Mouse (Mus musculus) cerebellum, adult (tissue): Measurements from ENCODE around the gene Mccc1.

ENCODE experiments used
- ATAC-seq: cut with Nextera tagmentation; 2 replicates; pipeline ENCODE4 v1.9.2; 2017; ENCODE audit warnings: mild to moderate bottlenecking, moderate library complexity, mixed read lengths; ENCODE audit not compliant: insufficient number of reproducible peaks, low FRiP score, low TSS enrichment

Mccc1 gene

GRCm38 (mm10) chr3:35967366-35967921 is 33.0 kb downstream of the Mccc1 start:
- no peak; the same call in 1 of the 2 replicates for ATAC-seq

- ATAC-seq = no peak
Observed at GRCm38 (mm10) chr3:35966493-35966892, 34.0 kb downstream of the Mccc1 start.

GRCm38 (mm10) chr3:35964928-35965327 is 35.5 kb downstream of the Mccc1 start:
- no peak for ATAC-seq

- no peak for ATAC-seq
Observed at GRCm38 (mm10) chr3:35963921-35964320, 36.6 kb downstream of the Mccc1 start.

GRCm38 (mm10) chr3:35963401-35963800 is 37.1 kb downstream of the Mccc1 start:
- no peak for ATAC-seq

DNA sequence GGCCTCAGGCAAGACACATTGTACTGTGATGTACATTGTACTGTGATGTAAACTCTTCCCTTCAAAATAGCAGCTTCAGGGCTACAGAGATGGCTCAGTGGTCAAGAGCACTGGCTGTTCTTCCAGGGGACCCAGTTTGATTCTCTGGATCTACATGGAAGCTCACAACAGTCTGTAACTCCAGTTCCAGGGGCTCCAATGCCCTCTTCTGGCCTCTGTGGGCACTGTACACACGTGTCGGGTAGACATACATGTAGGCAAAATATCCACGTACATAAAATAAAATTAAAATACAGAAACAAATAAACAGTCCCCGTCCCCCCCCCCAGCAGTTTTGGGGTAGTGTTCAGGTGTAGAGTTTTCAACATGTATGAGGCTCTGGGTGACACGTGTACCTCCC is 37.5 kb downstream of the Mccc1 start:
- no peak for ATAC-seq

- ATAC-seq = no peak
Observed at GRCm38 (mm10) chr3:35957230-35957629, 43.2 kb downstream of the Mccc1 start.

- no peak for ATAC-seq
Observed at GRCm38 (mm10) chr3:35954901-35955575, 45.4 kb downstream of the Mccc1 start.

DNA sequence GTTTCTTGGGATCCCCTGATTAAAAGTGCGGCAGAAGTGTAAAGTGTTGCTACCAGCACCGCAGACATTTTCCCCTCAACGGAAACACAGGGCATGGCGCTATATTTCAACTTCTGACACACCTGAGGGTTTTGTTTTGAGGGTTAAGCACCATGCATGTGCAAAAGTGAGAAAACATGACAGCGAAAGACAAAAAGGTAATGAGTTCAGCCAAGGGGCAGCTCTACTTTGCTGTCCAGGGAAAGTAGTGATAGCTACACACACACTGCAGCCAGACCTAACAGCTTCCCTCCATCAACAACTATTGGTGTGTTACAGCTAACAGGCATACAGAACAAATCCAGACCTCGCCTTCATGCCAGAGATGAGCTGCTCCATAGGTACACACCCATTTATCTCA is 46.7 kb downstream of the Mccc1 start:
- no peak for ATAC-seq

DNA sequence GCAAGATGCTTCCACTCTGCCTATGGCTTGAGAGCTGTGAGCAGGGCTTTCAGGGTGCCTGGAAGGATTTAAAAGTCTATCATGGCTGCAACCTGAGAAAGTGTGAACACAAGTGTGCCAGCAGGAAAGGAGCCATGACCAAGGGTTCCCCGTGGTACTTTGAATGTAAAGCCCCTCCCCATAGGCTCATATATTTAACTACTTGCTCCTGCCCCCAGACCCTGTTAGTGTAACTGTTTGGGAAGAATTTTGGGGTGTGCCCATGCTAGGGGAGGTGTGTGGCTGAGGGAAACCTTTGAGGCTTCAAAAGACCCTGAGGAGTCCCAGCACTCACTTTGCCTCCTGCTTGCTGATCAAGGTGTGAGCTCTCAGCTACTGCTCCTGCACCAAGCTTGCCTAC is 47.3 kb downstream of the Mccc1 start:
- no peak for ATAC-seq

- ATAC-seq = no peak
Observed at GRCm38 (mm10) chr3:35948197-35948596, 52.3 kb downstream of the Mccc1 start.

- no peak for ATAC-seq
Observed at GRCm38 (mm10) chr3:35940520-35941135, 59.9 kb downstream of the Mccc1 start.

DNA sequence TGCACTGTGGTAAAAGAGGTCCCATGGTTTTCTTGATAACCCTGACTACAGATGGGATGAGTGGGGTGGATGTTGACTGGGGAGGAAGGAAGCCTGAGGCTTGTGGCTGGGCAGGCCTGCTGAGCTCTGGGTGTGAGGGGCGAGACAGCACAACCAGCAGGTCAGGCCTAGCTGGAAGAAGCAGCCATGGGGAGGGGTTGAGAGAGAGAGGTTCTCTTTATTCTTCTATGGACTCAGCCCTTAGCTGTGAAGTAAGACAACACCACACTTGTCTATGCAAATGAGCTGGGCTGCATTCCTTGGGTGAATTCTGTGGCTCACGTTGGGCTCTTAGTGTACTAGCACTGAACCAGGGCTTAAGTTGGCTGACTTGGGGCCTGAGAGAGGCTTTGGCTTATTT is 60.4 kb downstream of the Mccc1 start:
- ATAC-seq = no peak

DNA sequence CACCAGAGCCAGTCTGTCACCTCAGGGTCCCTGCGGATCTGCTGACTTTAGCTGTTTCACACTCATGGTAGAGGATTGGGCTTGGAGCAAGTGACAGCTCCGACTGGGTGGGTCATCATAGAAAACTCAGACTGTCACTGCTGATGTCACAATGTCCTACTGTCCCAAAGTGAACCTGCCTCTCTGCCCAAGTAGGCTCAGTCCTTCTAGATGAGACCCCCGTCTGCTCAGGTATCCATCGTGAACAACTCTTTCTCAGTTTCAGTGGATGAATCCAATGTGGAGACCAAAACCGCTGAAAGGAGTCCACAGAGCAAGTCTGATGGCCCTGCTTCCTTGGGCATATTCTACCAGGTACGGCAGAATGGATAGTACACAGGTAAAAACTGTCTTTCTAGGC is 63.1 kb downstream of the Mccc1 start, which contains the start of gene Dcun1d1:
Dcun1d1 (minus strand) TSS at position 101 of the 400 bp plus-strand sequence.
- ATAC-seq = no peak

DNA sequence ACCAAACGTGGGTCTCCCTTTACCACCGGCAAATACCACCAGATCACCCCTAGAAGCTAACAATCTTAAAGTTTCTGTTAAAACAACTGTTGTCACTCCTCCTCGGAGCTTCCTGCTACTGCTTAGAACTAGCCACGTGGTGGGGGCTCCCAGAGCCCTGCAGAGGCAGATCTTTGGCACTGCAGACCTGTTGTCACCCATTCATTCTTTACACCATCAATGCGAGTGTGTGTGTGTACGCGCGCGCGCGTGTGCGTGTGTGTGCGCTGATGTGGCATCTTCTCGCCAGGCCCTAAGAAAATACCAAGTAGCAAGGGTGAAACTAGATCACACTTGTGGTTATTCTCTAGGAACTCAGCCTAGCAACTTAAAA is 67.1 kb downstream of the Mccc1 start:
- ATAC-seq = peak; percentile 4; the same call in 1 of the 2 replicates

DNA sequence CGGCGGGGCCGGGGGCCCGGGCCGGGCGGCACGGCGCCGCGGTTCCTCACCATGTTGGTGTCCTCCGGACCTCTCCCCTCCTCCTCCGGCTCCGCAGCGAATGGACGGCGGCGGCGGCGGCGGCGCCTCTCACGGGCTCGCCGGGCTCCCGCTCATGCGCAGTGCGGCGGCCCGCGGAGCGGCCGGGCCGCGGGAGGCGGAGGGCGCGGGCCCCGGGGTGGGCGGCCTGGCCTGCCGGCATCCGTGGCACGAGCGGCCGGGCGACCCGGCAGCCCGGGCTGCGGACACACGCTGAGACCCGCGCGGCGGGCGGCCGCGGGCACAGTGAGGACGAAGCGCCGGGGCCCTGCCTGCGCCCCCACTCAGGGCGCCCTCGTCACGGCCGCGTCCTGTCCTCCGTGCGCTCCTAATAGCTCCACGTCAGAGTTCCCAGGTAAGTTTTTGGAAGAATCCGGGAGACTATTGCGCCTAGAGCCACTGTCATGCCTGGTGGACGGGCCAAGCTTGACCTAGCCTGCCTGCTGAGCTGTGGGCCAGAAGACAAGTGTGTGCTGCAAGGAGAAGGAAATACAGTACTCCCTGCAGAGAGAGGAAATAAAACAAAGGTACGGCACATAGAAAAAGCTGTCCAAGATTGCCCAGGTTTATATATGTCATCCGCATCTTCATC is 67.6 kb downstream of the Mccc1 start:
- peak; percentile 88 for ATAC-seq

DNA sequence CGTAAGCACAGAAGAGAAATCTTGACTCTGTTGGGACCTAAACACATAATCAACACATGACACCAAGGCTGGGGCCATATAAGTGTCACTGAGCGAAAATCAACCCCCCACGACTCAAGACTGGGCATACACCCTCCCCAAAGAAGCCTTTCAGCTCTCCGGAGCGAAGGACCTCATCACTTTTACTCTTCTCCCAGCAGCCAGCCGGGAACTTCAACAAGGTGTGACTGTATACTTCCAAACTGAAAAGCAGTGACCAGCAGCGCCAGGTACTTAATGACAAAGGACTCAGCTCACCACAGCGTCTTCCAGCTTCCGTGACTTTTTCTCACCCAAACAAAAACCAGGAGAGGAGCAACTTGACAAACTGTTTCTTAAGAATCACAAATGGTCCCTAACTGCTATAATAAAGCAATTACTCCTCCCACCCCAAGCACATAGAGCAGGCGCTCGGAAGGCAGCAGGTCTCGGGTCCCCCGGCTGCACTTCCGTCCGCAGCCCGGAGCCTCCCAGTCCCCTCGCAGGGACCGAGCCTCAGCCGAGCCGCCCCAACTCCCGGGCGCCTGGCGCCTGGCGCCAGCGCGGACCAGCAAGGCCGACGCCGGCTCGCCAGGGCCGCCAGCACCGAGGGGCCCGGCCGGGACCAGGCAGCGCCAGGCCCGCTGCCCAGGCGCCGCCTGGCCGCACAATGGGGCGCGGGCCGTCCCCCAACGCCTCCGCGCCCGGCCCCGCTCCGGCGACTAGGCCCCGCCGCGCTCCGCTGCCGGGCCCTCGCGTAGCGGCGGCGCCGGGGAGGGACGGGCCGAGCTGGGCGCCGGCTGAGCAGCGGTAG is 68.4 kb downstream of the Mccc1 start:
- peak; percentile 75 for ATAC-seq

DNA sequence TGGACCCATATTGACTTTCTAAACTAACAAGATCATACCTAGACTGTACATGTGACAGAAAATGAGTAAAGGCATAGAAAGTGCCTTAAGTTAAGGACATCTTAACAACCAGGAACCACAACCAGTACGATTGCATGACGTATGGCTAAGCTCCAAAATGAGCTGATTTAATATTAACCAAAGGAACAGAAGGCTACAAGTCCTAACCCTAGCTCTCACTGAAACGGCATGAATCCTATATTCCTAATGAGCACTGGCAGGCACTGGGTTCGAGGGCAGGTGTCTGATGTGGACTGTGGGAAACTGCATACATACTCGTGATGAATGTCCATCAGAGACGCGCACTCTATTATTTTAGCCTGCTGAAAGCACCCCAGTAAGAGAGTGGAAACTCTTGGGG is 69.1 kb downstream of the Mccc1 start:
- ATAC-seq = no peak

GRCm38 (mm10) chr3:35929831-35930230 is 70.6 kb downstream of the Mccc1 start:
- no peak for ATAC-seq

DNA sequence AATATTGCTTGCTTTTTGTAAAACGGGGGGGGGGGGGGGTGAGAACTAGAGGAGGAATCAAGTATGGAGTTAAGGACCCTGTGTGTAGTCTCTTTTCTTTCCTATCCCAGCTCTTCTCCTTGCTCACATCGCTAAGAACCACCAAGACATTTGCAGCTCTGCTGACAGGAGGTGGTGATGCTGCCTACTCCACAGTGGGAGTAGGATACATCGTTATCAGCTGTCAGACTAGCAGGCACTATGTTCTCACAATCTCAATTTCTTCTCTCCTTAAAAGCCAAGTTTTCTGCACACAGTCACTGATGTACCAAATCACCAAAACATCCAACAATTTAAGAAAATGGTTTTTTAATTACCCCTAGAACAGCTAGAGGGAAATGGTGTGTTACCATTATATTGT is 71.1 kb downstream of the Mccc1 start:
- ATAC-seq = no peak
